8 mouse cellular contexts compared by ENCODE assay signal in the genomic region with DNA sequence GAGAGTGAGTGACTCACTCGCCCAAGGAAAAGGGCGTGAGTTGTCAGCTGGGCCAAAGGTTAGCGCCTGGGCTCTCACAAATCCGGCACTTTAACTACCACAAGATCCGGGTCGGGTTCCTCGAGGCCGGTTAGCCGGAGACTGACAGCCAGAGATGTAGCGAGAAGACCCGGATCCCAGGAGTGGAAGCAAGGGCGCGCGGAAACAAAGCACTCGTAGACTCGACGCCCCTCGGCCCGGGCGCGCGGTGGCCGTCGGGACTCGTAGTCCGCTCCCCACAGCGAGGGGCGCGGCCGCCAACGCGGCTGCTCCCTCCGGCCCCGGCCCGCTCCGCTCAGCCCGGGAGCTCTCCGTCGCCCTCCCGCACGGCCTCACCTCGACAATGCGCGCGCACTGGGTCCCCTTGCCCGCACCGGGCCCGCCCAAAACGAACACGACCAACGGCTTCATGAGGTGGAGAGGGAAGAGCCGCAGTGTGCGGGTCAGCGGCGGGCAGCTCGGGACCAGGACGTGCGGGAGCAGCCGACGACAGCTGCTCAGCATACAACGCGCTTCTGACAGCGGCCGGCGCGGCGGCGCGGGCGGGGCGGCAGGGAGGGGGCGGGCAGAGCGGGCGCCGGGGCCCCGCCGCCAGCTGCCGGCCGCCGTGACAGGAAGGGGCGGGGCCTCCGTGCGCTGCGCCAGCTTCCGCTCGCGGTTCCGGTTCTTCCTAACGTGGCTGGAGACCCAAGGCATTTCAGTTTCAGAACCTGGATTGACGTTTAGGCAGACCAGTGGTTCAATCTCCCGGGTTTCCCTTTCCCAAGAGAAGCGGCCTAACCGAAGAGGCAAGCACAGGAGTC. TPM values are rescaled to one million over a fixed set of nuclear protein-coding genes. Genes with fewer than 3 reads are reported as not detected.
A peak's percentile ranks its signal among the peaks of the same experiment; 100 is the strongest.
DNase-seq lines count a peak whose midpoint lies in the region; ATAC-seq lines count a peak whose summit lies in the region.

A gene (minus strand): TSS at position 651 of the 842 bp plus-strand sequence.

- H3K27ac ChIP-seq in embryonic facial prominence, embryonic 11.5 days (replicated peaks; ENCODE audit: low read depth, low read length) = peak within 1 kb of the TSS; percentile 99
- H3K27ac ChIP-seq in midbrain, embryonic 11.5 days (ENCODE audit: low read depth, low read length) = peak within 1 kb of the TSS; percentile 99

- peak within 1 kb of the TSS; percentile 90 for H3K4me3 ChIP-seq in embryonic facial prominence, embryonic 11.5 days (ENCODE audit: low read depth, low read length)
- peak within 1 kb of the TSS; percentile 84 for H3K4me3 ChIP-seq in midbrain, embryonic 11.5 days (ENCODE audit: low read depth, low read length)

- no peaks in the 10 kb centered on the region for H3K9me3 ChIP-seq in embryonic facial prominence, embryonic 11.5 days (replicated peaks; ENCODE audit: control insufficient read depth, low read length)
- no peaks in the 10 kb centered on the region for H3K9me3 ChIP-seq in midbrain, embryonic 11.5 days (ENCODE audit: control insufficient read depth, low read length)

- no peaks in the 10 kb centered on the region for H3K27me3 ChIP-seq in embryonic facial prominence, embryonic 11.5 days (ENCODE audit: control insufficient read depth, insufficient read depth, low read length)
- H3K27me3 ChIP-seq in midbrain, embryonic 11.5 days (ENCODE audit: control insufficient read depth, insufficient read depth, low read length) = no peaks in the 10 kb centered on the region

- WGBS in embryonic facial prominence, embryonic 11.5 days = under 1% methylated on average over 91 of the region's 93 CpGs
- under 1% methylated on average over 83 of the region's 93 CpGs for WGBS in midbrain, embryonic 11.5 days

- H3K4me2 ChIP-seq in embryonic facial prominence, embryonic 11.5 days (ENCODE audit: low read depth, low read length) = peak within 1 kb of the TSS; percentile 71
- H3K4me2 ChIP-seq in midbrain, embryonic 11.5 days = peak within 1 kb of the TSS; percentile 48

- intact Hi-C loops in left cerebral cortex, postnatal 4 days (cut with DNase I) = no loop called here

- H3K9ac ChIP-seq in embryonic facial prominence, embryonic 11.5 days (replicated peaks; ENCODE audit: low read length) = peak within 1 kb of the TSS; percentile 95
- peak within 1 kb of the TSS; percentile 91 for H3K9ac ChIP-seq in midbrain, embryonic 11.5 days (ENCODE audit: low read length)

- ATAC-seq in embryonic facial prominence, embryonic 11.5 days (replicated peaks; ENCODE audit: insufficient number of reproducible peaks, low FRiP score, low TSS enrichment, low read depth) = peak; percentile 96
- ATAC-seq in midbrain, embryonic 11.5 days (ENCODE audit: low FRiP score) = peak; percentile 98

- no peaks in the 10 kb centered on the region for H3K4me1 ChIP-seq in embryonic facial prominence, embryonic 11.5 days (ENCODE audit: control insufficient read depth, insufficient read depth, low read length)
- peaks cover 6% of the 10 kb centered on the region for H3K4me1 ChIP-seq in midbrain, embryonic 11.5 days (ENCODE audit: control insufficient read depth, insufficient read depth, low read length)

- H3K36me3 ChIP-seq in embryonic facial prominence, embryonic 11.5 days (replicated peaks; ENCODE audit: control insufficient read depth, insufficient read depth, low read depth, low read length) = no peaks in the 10 kb centered on the region
- no peaks in the 10 kb centered on the region for H3K36me3 ChIP-seq in midbrain, embryonic 11.5 days (ENCODE audit: control insufficient read depth, insufficient read depth, low read length)

- peak; percentile 83 for DNase-seq in 3134 (ENCODE audit: extremely low read depth, insufficient read length, low spot score)
- DNase-seq in adrenal gland, postnatal 25 days = peak; percentile 89
- peak; percentile 91 for DNase-seq in embryonic facial prominence, embryonic 11.5 days (ENCODE audit: low spot score)
- DNase-seq in heart, adult 11 months = peak; percentile 99
- DNase-seq in kidney, adult 11 months = peak; percentile 79
- DNase-seq in left cerebral cortex, postnatal 4 days = peak; percentile 88
- DNase-seq in midbrain, embryonic 11.5 days (ENCODE audit: low spot score, missing footprints) = peak; percentile 98
- DNase-seq in skeletal muscle tissue, adult 2 months (ENCODE audit: low read depth, low spot score) = peak; percentile 82

RNA-seq across cellular contexts. Expression of the gene that starts here (rescaled TPM):
- total RNA-seq in adrenal gland, postnatal 25 days (2021) = 102 and 104 TPM in 2 replicates
- polyA plus RNA-seq in embryonic facial prominence, embryonic 11.5 days (2014; fragmentation: Nextera tagmentation; extraction: Ambion mirVana) = 120 and 132 TPM in 2 replicates
- 100 to 1,000 TPM; 141 to 149 TPM for total RNA-seq in left cerebral cortex, postnatal 4 days (2021)
- polyA plus RNA-seq in midbrain, embryonic 11.5 days (2014; fragmentation: Nextera tagmentation; extraction: Ambion mirVana) = 145 and 152 TPM in 2 replicates

Comparison
In these comparisons a context has a peak if more than half of its experiments do, and no peak if none do; other contexts are left out.
1. Peak in every context shown above with its lines: DNase-seq, ATAC-seq, H3K4me3 ChIP-seq and H3K27ac ChIP-seq.